Mouse (Mus musculus) E14TG2a.4 (cell line): ENCODE measurements at regions not wholly inside any gene's neighbourhood (a gene's known extent, or its start where the extent isn't known, plus 50 kb on each side); places are given as distances from the start of the nearest gene placed in this dataset.

Source experiments
- H3K27me3 ChIP-seq: 2 replicates; pipeline ENCODE4 v1.6.1; 2014; ENCODE audit warnings: low read length, control low read depth; ENCODE audit not compliant: insufficient read depth
- H3K36me3 ChIP-seq: 2 replicates; pipeline ENCODE4 v1.6.1; 2014; ENCODE audit warnings: low read length, control low read depth; ENCODE audit not compliant: insufficient read depth
- H3K4me1 ChIP-seq: replicated peaks from 2 replicates; pipeline ENCODE4 v1.6.1; 2014; ENCODE audit warnings: low read depth, low read length, control low read depth
- H3K4me3 ChIP-seq: replicated peaks from 2 replicates; pipeline ENCODE4 v1.5.1; 2014; ENCODE audit warnings: mild to moderate bottlenecking, low read length
- H3K9me3 ChIP-seq: 2 replicates; pipeline ENCODE4 v1.6.1; 2014; ENCODE audit warnings: low read length, control low read depth
- CTCF ChIP-seq: conservative IDR thresholded peaks from 2 replicates; pipeline ENCODE4 v1.5.1; 2014; ENCODE audit warnings: low read length
- NANOG ChIP-seq: IDR thresholded peaks from 2 replicates; pipeline ENCODE4 v1.6.1; 2014; ENCODE audit warnings: borderline replicate concordance, low read length, mixed read lengths
- POU5F1 ChIP-seq: IDR thresholded peaks from 2 replicates; pipeline ENCODE4 v1.6.1; 2014; ENCODE audit warnings: low read length, borderline replicate concordance

GRCm38 (mm10) chr10:102667359-102667758 is 155.3 kb downstream of the Rassf9 start:
- no peak overlapping the region for H3K4me3 ChIP-seq
- H3K27me3 ChIP-seq = no peaks in the 10 kb centered on the region
- no peaks in the 10 kb centered on the region for H3K9me3 ChIP-seq
- H3K36me3 ChIP-seq = no peaks in the 10 kb centered on the region
- H3K4me1 ChIP-seq = no peaks in the 10 kb centered on the region
- TF ChIP-seq NANOG = no peak
- no peak for TF ChIP-seq POU5F1
- TF ChIP-seq CTCF = no peak

DNA sequence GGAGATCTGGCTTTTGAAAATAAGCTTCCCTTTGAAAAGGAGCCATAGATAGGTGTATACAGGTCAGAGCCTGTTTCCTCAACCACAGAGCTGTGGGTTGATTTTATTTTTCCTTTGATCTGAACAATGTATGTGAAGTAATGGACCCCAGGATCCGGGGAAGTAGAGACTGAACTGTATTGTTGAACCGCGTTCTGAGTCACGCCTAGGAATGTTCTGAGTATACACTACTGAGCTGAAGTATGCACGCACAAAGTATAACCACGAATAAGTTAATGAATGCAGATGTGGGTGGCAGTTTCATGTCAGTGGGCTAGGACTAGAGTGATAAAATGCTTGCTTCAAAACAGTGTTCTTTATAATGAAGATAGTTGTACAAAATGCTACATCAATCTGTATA is 147.7 kb downstream of the Rassf9 start:
- Histone ChIP-seq H3K4me1 (no peaks in the 10 kb centered on the region), H3K9me3 (no peaks in the 10 kb centered on the region), H3K27me3 (no peaks in the 10 kb centered on the region), H3K36me3 (no peaks in the 10 kb centered on the region), H3K4me3 (no peak overlapping the region)
- TF ChIP-seq NANOG (no peak), POU5F1 (no peak), CTCF (no peak)

DNA sequence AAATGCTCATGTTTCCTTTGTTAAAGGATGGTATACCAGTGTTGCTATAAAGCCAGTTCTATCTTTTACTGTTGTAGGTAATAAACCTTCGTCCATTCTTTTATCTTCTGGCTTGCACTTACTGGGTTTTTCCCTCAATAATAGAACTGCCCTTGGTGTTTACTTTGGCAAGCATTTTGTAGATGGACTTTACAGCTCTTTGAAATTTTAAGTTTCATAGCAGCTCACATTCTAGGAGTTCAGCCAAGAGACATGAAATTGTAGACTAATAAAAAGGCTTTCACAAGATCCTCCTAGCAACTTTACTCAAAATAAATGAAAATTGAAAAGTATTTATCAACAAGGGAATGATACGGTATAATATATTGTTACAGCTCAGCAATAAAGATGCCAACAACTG is 124.5 kb downstream of the Rassf9 start:
- H3K4me3 ChIP-seq = no peak overlapping the region
- TF ChIP-seq POU5F1 = no peak
- TF ChIP-seq CTCF = no peak
- TF ChIP-seq NANOG = no peak
- no peaks in the 10 kb centered on the region for H3K9me3 ChIP-seq
- H3K4me1 ChIP-seq = no peaks in the 10 kb centered on the region
- H3K27me3 ChIP-seq = no peaks in the 10 kb centered on the region
- H3K36me3 ChIP-seq = no peaks in the 10 kb centered on the region

- H3K4me3 ChIP-seq = no peak overlapping the region
- H3K4me1 ChIP-seq = no peaks in the 10 kb centered on the region
- TF ChIP-seq NANOG (no peak), POU5F1 (no peak), CTCF (no peak)
- H3K27me3 ChIP-seq = no peaks in the 10 kb centered on the region
- H3K36me3 ChIP-seq = no peaks in the 10 kb centered on the region
- no peaks in the 10 kb centered on the region for H3K9me3 ChIP-seq
Observed at GRCm38 (mm10) chr10:102633438-102633837, 121.4 kb downstream of the Rassf9 start.

GRCm38 (mm10) chr10:102628609-102629008 is 116.6 kb downstream of the Rassf9 start:
- H3K36me3 ChIP-seq = no peaks in the 10 kb centered on the region
- no peaks in the 10 kb centered on the region for H3K4me1 ChIP-seq
- no peak overlapping the region for H3K4me3 ChIP-seq
- TF ChIP-seq POU5F1 (no peak), NANOG (no peak), CTCF (no peak)
- H3K27me3 ChIP-seq = no peaks in the 10 kb centered on the region
- H3K9me3 ChIP-seq = no peaks in the 10 kb centered on the region

DNA sequence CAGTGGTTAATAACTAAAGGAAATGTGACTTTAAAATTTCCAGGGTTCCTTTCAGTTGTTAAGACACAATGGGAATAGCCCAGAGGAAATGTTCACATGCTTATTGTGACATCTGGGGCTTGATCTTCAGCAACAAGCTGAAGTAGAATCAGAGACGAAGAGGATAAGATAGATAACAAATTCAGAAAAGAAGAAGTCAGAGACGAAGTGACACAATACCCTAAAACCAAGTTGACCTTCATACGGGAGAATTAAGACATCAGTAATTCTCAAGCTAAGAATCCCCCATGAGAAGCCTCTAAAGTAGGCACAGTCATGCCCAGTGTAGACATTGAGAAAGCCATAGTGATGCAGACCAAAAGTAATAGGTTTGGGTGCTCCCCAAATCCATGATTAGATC is 111.9 kb downstream of the Rassf9 start:
- no peaks in the 10 kb centered on the region for H3K27me3 ChIP-seq
- H3K4me1 ChIP-seq = no peaks in the 10 kb centered on the region
- H3K36me3 ChIP-seq = no peaks in the 10 kb centered on the region
- no peak overlapping the region for H3K4me3 ChIP-seq
- no peak for TF ChIP-seq CTCF
- no peak for TF ChIP-seq NANOG
- TF ChIP-seq POU5F1 = no peak
- no peaks in the 10 kb centered on the region for H3K9me3 ChIP-seq

- TF ChIP-seq NANOG (no peak), CTCF (no peak), POU5F1 (no peak)
- no peaks in the 10 kb centered on the region for H3K4me1 ChIP-seq
- no peak overlapping the region for H3K4me3 ChIP-seq
- H3K36me3 ChIP-seq = no peaks in the 10 kb centered on the region
- no peaks in the 10 kb centered on the region for H3K27me3 ChIP-seq
- no peaks in the 10 kb centered on the region for H3K9me3 ChIP-seq
Observed at GRCm38 (mm10) chr10:102622583-102623008, 110.6 kb downstream of the Rassf9 start.

- H3K4me3 ChIP-seq = no peak overlapping the region
- no peaks in the 10 kb centered on the region for H3K36me3 ChIP-seq
- TF ChIP-seq CTCF = no peak
- TF ChIP-seq NANOG = no peak
- no peak for TF ChIP-seq POU5F1
- no peaks in the 10 kb centered on the region for H3K9me3 ChIP-seq
- no peaks in the 10 kb centered on the region for H3K4me1 ChIP-seq
- no peaks in the 10 kb centered on the region for H3K27me3 ChIP-seq
Observed at GRCm38 (mm10) chr10:102618711-102619110, 106.7 kb downstream of the Rassf9 start.

GRCm38 (mm10) chr10:102615962-102616595 is 104.1 kb downstream of the Rassf9 start:
- Histone ChIP-seq H3K9me3 (no peaks in the 10 kb centered on the region), H3K36me3 (no peaks in the 10 kb centered on the region), H3K4me1 (no peaks in the 10 kb centered on the region), H3K27me3 (no peaks in the 10 kb centered on the region), H3K4me3 (no peak overlapping the region)
- TF ChIP-seq NANOG (no peak), CTCF (no peak), POU5F1 (no peak)
